Mouse (Mus musculus): ENCODE results near the gene Ralbp1. TPM values are rescaled to one million over a fixed set of nuclear protein-coding genes. Genes with fewer than 3 reads are reported as not detected.

Gene Ralbp1
- polyA plus RNA-seq, 1 experiment from 2014 or later = 35.4 TPM

DNA sequence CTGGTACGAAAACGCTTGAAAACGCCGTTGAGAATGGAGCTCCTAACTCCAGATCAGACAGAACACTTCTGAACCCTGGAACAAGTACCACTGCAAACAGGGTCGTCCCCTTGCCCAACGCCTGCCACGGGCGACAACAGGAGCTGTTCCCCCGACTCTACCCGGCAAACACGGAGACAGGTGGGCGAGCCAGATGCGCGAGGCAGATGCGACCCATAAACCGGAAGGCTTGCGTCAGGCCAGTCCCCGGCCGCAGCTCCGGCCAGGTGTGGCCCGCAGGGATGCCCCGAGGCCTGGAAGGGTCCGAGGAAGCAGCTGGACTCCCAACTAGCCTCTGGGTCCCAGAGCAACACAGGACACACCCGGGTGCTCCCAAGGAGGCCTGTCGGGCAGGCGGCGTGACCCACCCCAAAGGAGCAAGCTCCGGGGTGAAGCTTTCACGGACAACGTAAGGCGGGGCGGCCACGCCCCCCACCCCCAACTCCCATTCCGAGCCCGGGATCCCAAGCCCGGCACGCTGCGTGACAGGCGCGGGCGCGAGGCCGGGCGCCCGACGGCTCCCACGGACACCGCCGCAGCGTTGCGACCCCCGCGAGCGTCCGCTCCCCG lies 1.4 kb downstream of the Ralbp1 start:
- Histone ChIP-seq H3K4me1 (ENCODE audit: control insufficient read depth, low read depth, low read length) (peaks cover 24% of the 10 kb centered on the region), H3K27ac (ENCODE audit: low read length) (peak overlapping the region; percentile 98), H3K9me3 (replicated peaks; ENCODE audit: control insufficient read depth, low read length) (no peaks in the 10 kb centered on the region), H3K36me3 (ENCODE audit: control insufficient read depth, insufficient read depth) (no peaks in the 10 kb centered on the region), H3K4me2 (ENCODE audit: low read depth, low read length) (peak overlapping the region; percentile 76), H3K27me3 (ENCODE audit: control insufficient read depth, insufficient read depth, low read depth, low read length) (no peaks in the 10 kb centered on the region), H3K4me3 (ENCODE audit: low read depth, low read length) (peak overlapping the region; percentile 82), H3K9ac (ENCODE audit: low read depth, low read length) (peak overlapping the region; percentile 97)
- WGBS (ENCODE audit: insufficient replicate concordance) = under 1% methylated on average over 56 of the region's 56 CpGs
- peak; percentile 11 for ATAC-seq (ENCODE audit: low read depth)

- Histone ChIP-seq H3K27me3 (ENCODE audit: control insufficient read depth, insufficient read depth, low read depth, low read length) (no peaks in the 10 kb centered on the region), H3K4me3 (ENCODE audit: low read depth, low read length) (no peak overlapping the region), H3K9me3 (replicated peaks; ENCODE audit: control insufficient read depth, low read length) (no peaks in the 10 kb centered on the region), H3K4me1 (ENCODE audit: control insufficient read depth, low read depth, low read length) (peaks cover 17% of the 10 kb centered on the region), H3K27ac (ENCODE audit: low read length) (no peak overlapping the region), H3K9ac (ENCODE audit: low read depth, low read length) (no peak overlapping the region), H3K36me3 (ENCODE audit: control insufficient read depth, insufficient read depth) (no peaks in the 10 kb centered on the region), H3K4me2 (ENCODE audit: low read depth, low read length) (no peak overlapping the region)
- WGBS (ENCODE audit: insufficient replicate concordance) = 59% methylated on average over 6 of the region's 6 CpGs
- ATAC-seq (ENCODE audit: low read depth) = no peak
These were observed 8.6 kb downstream of the Ralbp1 start for GRCm38 (mm10) chr17:65877026-65877425.

GRCm38 (mm10) chr17:65873834-65874233 lies 11.8 kb downstream of the Ralbp1 start:
- Histone ChIP-seq H3K9ac (ENCODE audit: low read depth, low read length) (no peak overlapping the region), H3K9me3 (replicated peaks; ENCODE audit: control insufficient read depth, low read length) (no peaks in the 10 kb centered on the region), H3K4me1 (ENCODE audit: control insufficient read depth, low read depth, low read length) (peaks cover 19% of the 10 kb centered on the region), H3K4me3 (ENCODE audit: low read depth, low read length) (no peak overlapping the region), H3K4me2 (ENCODE audit: low read depth, low read length) (no peak overlapping the region), H3K27ac (ENCODE audit: low read length) (no peak overlapping the region), H3K27me3 (ENCODE audit: control insufficient read depth, insufficient read depth, low read depth, low read length) (no peaks in the 10 kb centered on the region), H3K36me3 (ENCODE audit: control insufficient read depth, insufficient read depth) (no peaks in the 10 kb centered on the region)
- WGBS (ENCODE audit: insufficient replicate concordance) = 87% methylated on average over 11 of the region's 11 CpGs
- ATAC-seq (ENCODE audit: low read depth) = no peak

- Histone ChIP-seq H3K4me2 (ENCODE audit: low read depth, low read length) (no peak overlapping the region), H3K9me3 (replicated peaks; ENCODE audit: control insufficient read depth, low read length) (no peaks in the 10 kb centered on the region), H3K27me3 (ENCODE audit: control insufficient read depth, insufficient read depth, low read depth, low read length) (no peaks in the 10 kb centered on the region), H3K4me3 (ENCODE audit: low read depth, low read length) (no peak overlapping the region), H3K27ac (ENCODE audit: low read length) (no peak overlapping the region), H3K4me1 (ENCODE audit: control insufficient read depth, low read depth, low read length) (peaks cover 19% of the 10 kb centered on the region), H3K9ac (ENCODE audit: low read depth, low read length) (no peak overlapping the region), H3K36me3 (ENCODE audit: control insufficient read depth, insufficient read depth) (no peaks in the 10 kb centered on the region)
- 73% methylated on average over 4 of the region's 4 CpGs for WGBS (ENCODE audit: insufficient replicate concordance)
- ATAC-seq (ENCODE audit: low read depth) = no peak
These were observed 12.4 kb downstream of the Ralbp1 start for GRCm38 (mm10) chr17:65873156-65873555.

DNA sequence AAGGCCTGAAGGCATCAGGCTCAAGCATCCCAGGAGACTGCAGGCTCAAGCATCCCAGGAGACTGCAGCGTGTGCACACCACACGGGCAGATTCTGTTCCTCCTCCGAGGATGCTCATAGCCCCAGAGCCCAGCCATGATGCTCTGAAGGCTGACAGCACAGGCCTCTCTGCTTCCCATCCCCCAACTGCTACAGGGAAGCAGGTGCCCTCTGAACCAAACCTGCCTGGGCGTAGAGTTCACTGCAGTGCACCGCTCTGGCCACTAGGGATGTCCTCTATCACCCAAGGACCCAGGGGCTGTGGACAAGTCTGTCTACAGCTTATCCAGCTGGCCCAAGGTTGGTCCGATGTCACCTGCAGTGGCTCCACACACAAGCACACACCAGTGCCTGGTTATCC lies 12.9 kb downstream of the Ralbp1 start:
- H3K27me3 ChIP-seq (ENCODE audit: control insufficient read depth, insufficient read depth, low read depth, low read length) = no peaks in the 10 kb centered on the region
- no peak overlapping the region for H3K4me2 ChIP-seq (ENCODE audit: low read depth, low read length)
- H3K4me3 ChIP-seq (ENCODE audit: low read depth, low read length) = no peak overlapping the region
- H3K27ac ChIP-seq (ENCODE audit: low read length) = no peak overlapping the region
- H3K36me3 ChIP-seq (ENCODE audit: control insufficient read depth, insufficient read depth) = no peaks in the 10 kb centered on the region
- peak; percentile 61 for ATAC-seq (ENCODE audit: low read depth)
- H3K4me1 ChIP-seq (ENCODE audit: control insufficient read depth, low read depth, low read length) = peaks cover 19% of the 10 kb centered on the region
- no peak overlapping the region for H3K9ac ChIP-seq (ENCODE audit: low read depth, low read length)
- no peaks in the 10 kb centered on the region for H3K9me3 ChIP-seq (replicated peaks; ENCODE audit: control insufficient read depth, low read length)
- 45% methylated on average over 6 of the region's 6 CpGs for WGBS (ENCODE audit: insufficient replicate concordance)

DNA sequence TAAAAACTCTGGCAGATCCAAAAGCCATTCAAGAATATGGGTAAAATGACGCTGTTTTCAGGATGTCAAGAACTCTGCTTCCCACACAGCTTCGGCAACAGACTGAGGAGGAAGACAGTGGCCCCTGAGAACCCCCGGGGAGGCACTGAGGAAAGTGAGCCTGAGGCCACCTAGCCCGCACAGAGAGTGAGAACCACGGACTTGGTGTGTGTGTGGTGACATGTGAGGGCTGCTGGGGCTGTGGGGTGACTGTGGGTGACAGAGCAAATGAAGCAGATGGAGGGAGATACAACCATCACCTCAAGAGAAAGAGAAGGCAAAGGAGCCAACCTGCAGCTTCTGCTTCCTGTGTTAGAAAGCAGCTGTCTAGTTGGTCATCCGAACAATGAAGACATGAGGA lies 13.5 kb downstream of the Ralbp1 start:
- H3K27me3 ChIP-seq (ENCODE audit: control insufficient read depth, insufficient read depth, low read depth, low read length) = no peaks in the 10 kb centered on the region
- no peaks in the 10 kb centered on the region for H3K36me3 ChIP-seq (ENCODE audit: control insufficient read depth, insufficient read depth)
- no peaks in the 10 kb centered on the region for H3K9me3 ChIP-seq (replicated peaks; ENCODE audit: control insufficient read depth, low read length)
- no peak overlapping the region for H3K27ac ChIP-seq (ENCODE audit: low read length)
- H3K4me3 ChIP-seq (ENCODE audit: low read depth, low read length) = no peak overlapping the region
- H3K9ac ChIP-seq (ENCODE audit: low read depth, low read length) = no peak overlapping the region
- peaks cover 17% of the 10 kb centered on the region for H3K4me1 ChIP-seq (ENCODE audit: control insufficient read depth, low read depth, low read length)
- H3K4me2 ChIP-seq (ENCODE audit: low read depth, low read length) = no peak overlapping the region
- 29% methylated on average over 6 of the region's 6 CpGs for WGBS (ENCODE audit: insufficient replicate concordance)
- no peak for ATAC-seq (ENCODE audit: low read depth)

GRCm38 (mm10) chr17:65871641-65872041 lies 14.0 kb downstream of the Ralbp1 start:
- no peak for ATAC-seq (ENCODE audit: low read depth)
- WGBS (ENCODE audit: insufficient replicate concordance) = 43% methylated on average over 5 of the region's 5 CpGs
- Histone ChIP-seq H3K9me3 (replicated peaks; ENCODE audit: control insufficient read depth, low read length) (no peaks in the 10 kb centered on the region), H3K27me3 (ENCODE audit: control insufficient read depth, insufficient read depth, low read depth, low read length) (no peaks in the 10 kb centered on the region), H3K4me3 (ENCODE audit: low read depth, low read length) (no peak overlapping the region), H3K36me3 (ENCODE audit: control insufficient read depth, insufficient read depth) (no peaks in the 10 kb centered on the region), H3K4me2 (ENCODE audit: low read depth, low read length) (no peak overlapping the region), H3K4me1 (ENCODE audit: control insufficient read depth, low read depth, low read length) (peaks cover 17% of the 10 kb centered on the region), H3K9ac (ENCODE audit: low read depth, low read length) (no peak overlapping the region), H3K27ac (ENCODE audit: low read length) (no peak overlapping the region)

DNA sequence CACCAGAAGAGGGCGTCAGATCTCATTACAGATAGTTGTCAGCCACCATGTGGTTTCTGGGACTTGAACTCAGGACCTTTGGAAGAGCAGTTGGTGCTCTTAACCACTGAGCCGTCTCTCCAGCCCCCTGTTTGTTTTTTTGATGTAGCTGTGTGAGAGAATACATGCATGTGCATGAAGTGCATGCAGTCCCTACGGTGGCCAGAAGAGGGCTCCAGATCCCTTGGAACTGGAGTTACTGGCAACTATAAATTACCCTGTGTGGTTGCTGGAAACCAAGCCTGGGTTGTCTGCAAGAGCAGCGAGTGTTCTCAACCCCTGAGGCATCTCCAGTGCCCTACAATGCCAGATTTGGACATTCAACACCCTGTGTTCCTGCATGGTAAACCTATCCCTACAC lies 15.5 kb downstream of the Ralbp1 start:
- H3K9me3 ChIP-seq (replicated peaks; ENCODE audit: control insufficient read depth, low read length) = no peaks in the 10 kb centered on the region

GRCm38 (mm10) chr17:65869720-65870119 lies 15.9 kb downstream of the Ralbp1 start:
- no peak overlapping the region for H3K9ac ChIP-seq (ENCODE audit: low read depth, low read length)
- H3K9me3 ChIP-seq (replicated peaks; ENCODE audit: control insufficient read depth, low read length) = no peaks in the 10 kb centered on the region
- peaks cover 17% of the 10 kb centered on the region for H3K4me1 ChIP-seq (ENCODE audit: control insufficient read depth, low read depth, low read length)
- WGBS (ENCODE audit: insufficient replicate concordance) = 50% methylated on average over 10 of the region's 10 CpGs
- no peaks in the 10 kb centered on the region for H3K36me3 ChIP-seq (ENCODE audit: control insufficient read depth, insufficient read depth)
- H3K4me2 ChIP-seq (ENCODE audit: low read depth, low read length) = no peak overlapping the region
- H3K27ac ChIP-seq (ENCODE audit: low read length) = no peak overlapping the region
- H3K27me3 ChIP-seq (ENCODE audit: control insufficient read depth, insufficient read depth, low read depth, low read length) = no peaks in the 10 kb centered on the region
- no peak for ATAC-seq (ENCODE audit: low read depth)
- H3K4me3 ChIP-seq (ENCODE audit: low read depth, low read length) = no peak overlapping the region

More for the DNA sequence above, 15.5 kb downstream of the Ralbp1 start:
- Histone ChIP-seq H3K4me2 (ENCODE audit: low read depth, low read length) (no peak overlapping the region), H3K36me3 (ENCODE audit: control insufficient read depth, insufficient read depth) (no peaks in the 10 kb centered on the region), H3K27me3 (ENCODE audit: control insufficient read depth, insufficient read depth, low read depth, low read length) (no peaks in the 10 kb centered on the region), H3K27ac (ENCODE audit: low read length) (no peak overlapping the region), H3K9ac (ENCODE audit: low read depth, low read length) (no peak overlapping the region), H3K4me3 (ENCODE audit: low read depth, low read length) (no peak overlapping the region), H3K4me1 (ENCODE audit: control insufficient read depth, low read depth, low read length) (peaks cover 17% of the 10 kb centered on the region)
- WGBS (ENCODE audit: insufficient replicate concordance) = 37% methylated on average over 4 of the region's 4 CpGs
- ATAC-seq (ENCODE audit: low read depth) = no peak
